Mouse (Mus musculus): Measurements from ENCODE around the gene Atxn7l1.
A peak's percentile ranks its signal among the peaks of the same experiment; 100 is the strongest.

Atxn7l1 gene

GRCm38 (mm10) chr12:33279159-33279558 is 131.7 kb downstream of the Atxn7l1 start:
- no peak for DNase-seq

GRCm38 (mm10) chr12:33280805-33281204 is 133.3 kb downstream of the Atxn7l1 start:
- DNase-seq, result peak; percentile 70

- DNase-seq, result no peak
These were observed 136.9 kb downstream of the Atxn7l1 start for GRCm38 (mm10) chr12:33284344-33284936.

GRCm38 (mm10) chr12:33285354-33285753 is 137.9 kb downstream of the Atxn7l1 start:
- peak; percentile 65 for DNase-seq

GRCm38 (mm10) chr12:33285933-33286649 is 138.6 kb downstream of the Atxn7l1 start:
- DNase-seq, result peak; percentile 95

- DNase-seq, result peak; percentile 57
These were observed 140.2 kb downstream of the Atxn7l1 start for GRCm38 (mm10) chr12:33287686-33288085.

- no peak for DNase-seq
These were observed 141.3 kb downstream of the Atxn7l1 start for GRCm38 (mm10) chr12:33288746-33289145.

GRCm38 (mm10) chr12:33302070-33302469 is 154.6 kb downstream of the Atxn7l1 start:
- DNase-seq, result peak; percentile 88

GRCm38 (mm10) chr12:33302523-33303383 is 155.3 kb downstream of the Atxn7l1 start:
- peak; percentile 81 for DNase-seq

- peak; percentile 59 for DNase-seq
These were observed 155.9 kb downstream of the Atxn7l1 start for GRCm38 (mm10) chr12:33303384-33303770.

GRCm38 (mm10) chr12:33305106-33305505 is 157.6 kb downstream of the Atxn7l1 start:
- DNase-seq, result no peak

- DNase-seq, result no peak
These were observed 159.0 kb downstream of the Atxn7l1 start for GRCm38 (mm10) chr12:33306476-33306875.

GRCm38 (mm10) chr12:33308668-33309067 is 161.2 kb downstream of the Atxn7l1 start:
- no peak for DNase-seq

GRCm38 (mm10) chr12:33313828-33314671 is 166.6 kb downstream of the Atxn7l1 start:
- DNase-seq, result peak; percentile 78

GRCm38 (mm10) chr12:33314924-33315643 is 167.6 kb downstream of the Atxn7l1 start:
- DNase-seq, result peak; percentile 60

GRCm38 (mm10) chr12:33315804-33316203 is 168.3 kb downstream of the Atxn7l1 start:
- peak; percentile 89 for DNase-seq

- no peak for DNase-seq
These were observed 170.5 kb downstream of the Atxn7l1 start for GRCm38 (mm10) chr12:33317792-33318530.

- no peak for DNase-seq
These were observed 175.1 kb downstream of the Atxn7l1 start for GRCm38 (mm10) chr12:33322547-33322946.

GRCm38 (mm10) chr12:33323821-33324220 is 176.3 kb downstream of the Atxn7l1 start:
- DNase-seq, result peak; percentile 52

- no peak for DNase-seq
These were observed 177.9 kb downstream of the Atxn7l1 start for GRCm38 (mm10) chr12:33325424-33325823.

GRCm38 (mm10) chr12:33332046-33332445 is 184.6 kb downstream of the Atxn7l1 start:
- DNase-seq, result no peak

All from kidney, adult 9 months (tissue).